Mouse (Mus musculus) olfactory bulb, adult 2 months (tissue): ENCODE data around the gene Stra6. TPM values are rescaled to one million over a fixed set of nuclear protein-coding genes. Genes with fewer than 3 reads are reported as not detected.

Source experiments
- H3K27ac ChIP-seq: fragments of 200-500 bp; 2 replicates; pipeline ENCODE4 v1.5.1; 2012; ENCODE audit warnings: low read depth, low read length; ENCODE audit not compliant: insufficient read depth
- H3K4me1 ChIP-seq: fragments of 200-500 bp; 2 replicates; pipeline ENCODE4 v1.6.1; 2012; ENCODE audit warnings: low read length; ENCODE audit not compliant: control insufficient read depth, insufficient read depth
- H3K4me3 ChIP-seq: fragments of 200-500 bp; 2 replicates; pipeline ENCODE4 v1.5.1; 2012; ENCODE audit warnings: mild to moderate bottlenecking, low read depth, low read length, moderate library complexity; ENCODE audit not compliant: insufficient read depth
- CTCF ChIP-seq: fragments of 200-500 bp; IDR thresholded peaks from 2 replicates; pipeline ENCODE4 v1.5.1; 2012; ENCODE audit warnings: low read depth, mild to moderate bottlenecking, low read length, moderate library complexity; ENCODE audit not compliant: insufficient read depth
- POLR2A ChIP-seq: fragments of 200-500 bp; IDR thresholded peaks from 2 replicates; pipeline ENCODE4 v1.6.1; 2012; ENCODE audit warnings: mild to moderate bottlenecking, low read depth, low read length, moderate library complexity; ENCODE audit not compliant: insufficient read depth
- WGBS: fragments of 180-500 bp; shearing (Covaris S2); methylation state at CpG from one replicate; pipeline ENCODE4 v1.1.7; 2018; 5-methylcytosine and 5-hydroxymethylcytosine counted together
- polyA plus RNA-seq: library from polyadenylated mRNA; stranded (reverse); fragments of >200 nt; gene quantifications from 2 replicates; pipeline ENCODE4 v1.2.4, GENCODE M21; 2012; ENCODE audit warnings: low replicate concordance; ENCODE audit not compliant: missing spikeins, insufficient read depth, insufficient read length

The Stra6 gene
- polyA plus RNA-seq, 1 experiment, result not detected

GRCm38 (mm10) chr9:58099836-58100565 lies 36.4 kb downstream of the Stra6 start:
- H3K4me3 ChIP-seq, result no peak overlapping the region
- no peak overlapping the region for H3K27ac ChIP-seq
- TF ChIP-seq CTCF (no peak), POLR2A (no peak)
- WGBS, result 71% methylated on average over 5 of the region's 5 CpGs
- H3K4me1 ChIP-seq, result peaks cover 37% of the 10 kb centered on the region

GRCm38 (mm10) chr9:58102013-58102412 lies 38.4 kb downstream of the Stra6 start:
- TF ChIP-seq POLR2A (no peak), CTCF (no peak)
- H3K4me1 ChIP-seq, result peaks cover 36% of the 10 kb centered on the region
- 49% methylated on average over 4 of the region's 4 CpGs for WGBS
- H3K4me3 ChIP-seq, result no peak overlapping the region
- H3K27ac ChIP-seq, result no peak overlapping the region

GRCm38 (mm10) chr9:58103647-58104046 lies 40.1 kb downstream of the Stra6 start:
- TF ChIP-seq POLR2A (no peak), CTCF (no peak)
- Histone ChIP-seq H3K4me3 (no peak overlapping the region), H3K4me1 (peaks cover 36% of the 10 kb centered on the region), H3K27ac (no peak overlapping the region)
- WGBS, result 67% methylated on average over 6 of the region's 6 CpGs

- Histone ChIP-seq H3K27ac (no peak overlapping the region), H3K4me1 (peaks cover 35% of the 10 kb centered on the region), H3K4me3 (no peak overlapping the region)
- WGBS, result 87% methylated on average over 15 of the region's 15 CpGs
- TF ChIP-seq CTCF, result no peak
- no peak for TF ChIP-seq POLR2A
Measured at GRCm38 (mm10) chr9:58105595-58106169, 42.1 kb downstream of the Stra6 start.

GRCm38 (mm10) chr9:58107494-58107893 lies 43.9 kb downstream of the Stra6 start:
- Histone ChIP-seq H3K27ac (no peak overlapping the region), H3K4me1 (peaks cover 40% of the 10 kb centered on the region), H3K4me3 (no peak overlapping the region)
- WGBS, result 60% methylated on average over 5 of the region's 5 CpGs
- TF ChIP-seq POLR2A (no peak), CTCF (no peak)

- H3K4me3 ChIP-seq, result no peak overlapping the region
- WGBS, result 72% methylated on average over 5 of the region's 5 CpGs
- peaks cover 63% of the 10 kb centered on the region for H3K4me1 ChIP-seq
- TF ChIP-seq CTCF (no peak), POLR2A (no peak)
- H3K27ac ChIP-seq, result peak overlapping the region; percentile 89
Measured at GRCm38 (mm10) chr9:58110787-58111186, 47.2 kb downstream of the Stra6 start.

- no peak for TF ChIP-seq POLR2A
- TF ChIP-seq CTCF, result no peak
- Histone ChIP-seq H3K4me1 (peaks cover 67% of the 10 kb centered on the region), H3K27ac (peak overlapping the region; percentile 89), H3K4me3 (no peak overlapping the region)
- WGBS, result 37% methylated on average over 6 of the region's 6 CpGs
Measured at GRCm38 (mm10) chr9:58111431-58111830, 47.8 kb downstream of the Stra6 start.

- 21% methylated on average over 6 of the region's 6 CpGs for WGBS
- Histone ChIP-seq H3K4me3 (no peak overlapping the region), H3K27ac (peak overlapping the region; percentile 89), H3K4me1 (peaks cover 72% of the 10 kb centered on the region)
- TF ChIP-seq POLR2A (no peak), CTCF (no peak)
Measured at GRCm38 (mm10) chr9:58112321-58112751, 48.7 kb downstream of the Stra6 start.

GRCm38 (mm10) chr9:58112866-58113278 lies 49.3 kb downstream of the Stra6 start:
- Histone ChIP-seq H3K4me3 (no peak overlapping the region), H3K4me1 (peaks cover 68% of the 10 kb centered on the region), H3K27ac (peak overlapping the region; percentile 67)
- TF ChIP-seq POLR2A (no peak), CTCF (no peak)
- 15% methylated on average over 6 of the region's 6 CpGs for WGBS
